Mouse (Mus musculus): ENCODE measurements around the gene Ssbp2. TPM values are rescaled to one million over a fixed set of nuclear protein-coding genes. Genes with fewer than 3 reads are reported as not detected.

Gene Ssbp2
- total and polyA plus RNA-seq, 3 experiments, result 12.6 to 38.4 TPM; not detected in 1

DNA sequence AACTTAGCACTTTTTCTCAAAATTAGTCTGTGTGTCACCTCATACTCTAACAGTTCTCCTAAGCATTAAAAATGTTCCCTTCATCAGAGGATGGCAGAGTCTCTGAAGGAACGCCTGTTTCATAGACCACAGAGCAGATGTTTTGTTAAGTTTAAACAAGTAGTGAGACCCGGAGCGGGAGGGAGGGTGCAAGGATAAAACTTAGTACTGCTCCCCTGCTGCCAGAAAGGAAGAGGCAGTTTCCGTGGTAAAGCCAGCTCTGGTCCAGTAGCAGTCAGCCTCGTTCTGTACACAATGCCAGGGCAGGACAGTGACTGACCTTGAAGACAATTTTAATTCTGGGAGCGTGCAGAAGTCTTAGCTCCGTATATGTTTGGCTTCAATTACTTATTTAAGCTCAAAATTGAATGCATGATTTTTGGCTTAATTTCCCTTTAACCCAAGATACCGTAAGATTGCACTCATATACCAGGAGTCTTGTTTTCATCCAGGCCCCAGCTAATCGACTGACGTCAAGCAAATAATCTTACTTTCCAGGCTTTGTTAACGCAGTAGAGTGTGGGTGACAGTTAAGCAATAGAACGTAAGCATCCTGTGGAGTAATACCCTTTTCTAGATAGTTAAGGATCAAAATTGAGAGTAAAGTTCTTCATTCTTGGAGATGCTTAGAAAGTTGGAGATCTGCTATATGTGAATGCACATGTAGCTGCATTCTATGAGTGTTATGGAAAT lies 42.7 kb downstream of the Ssbp2 start:
- peaks cover 0 to 5% of the 10 kb centered on the region in 2 experiments; a peak in 2 of 4 replicates for H3K36me3 ChIP-seq (ENCODE audit: control insufficient read depth in 1 of 2, insufficient read depth in 2 of 2, low read length in 2 of 2)

DNA sequence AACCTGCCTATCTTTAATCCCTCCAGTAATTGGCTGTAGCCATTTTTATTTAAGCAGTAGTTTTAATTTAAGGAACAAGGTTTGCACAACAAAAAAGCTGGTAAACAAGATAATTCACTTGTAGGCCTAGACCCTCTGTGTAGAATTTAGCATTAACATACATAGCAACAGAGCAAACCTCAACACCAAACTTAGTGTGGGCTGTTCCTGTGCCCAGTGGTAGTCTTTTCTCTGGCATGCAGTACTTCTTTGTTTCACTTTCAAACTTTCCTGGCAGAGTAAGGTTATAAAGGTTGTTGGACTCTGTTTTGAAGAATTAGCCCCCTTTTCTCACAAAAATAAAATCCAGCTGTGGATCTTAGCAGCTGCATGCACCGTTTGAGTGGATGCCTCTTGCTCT lies 48.9 kb downstream of the Ssbp2 start:
- Histone ChIP-seq H3K9ac (ENCODE audit: control insufficient read depth, low read depth, low read length, poor library complexity, severe bottlenecking) (peak overlapping the region; percentile 55), H3K27me3 (ENCODE audit: control insufficient read depth in 1 of 2, insufficient read depth in 2 of 2, low read length in 2 of 2) (no peaks in the 10 kb centered on the region), H3K36me3 (ENCODE audit: control insufficient read depth in 1 of 2, insufficient read depth in 2 of 2, low read length in 2 of 2) (peaks cover 0 to 20% of the 10 kb centered on the region in 2 experiments; a peak in 2 of 4 replicates), H3K9me3 (replicated peaks; ENCODE audit: insufficient read depth, low read length) (no peaks in the 10 kb centered on the region), H3K4me1 (ENCODE audit: control insufficient read depth in 1 of 2, insufficient read depth in 2 of 2, low read length in 2 of 2) (peaks cover 10 to 14% of the 10 kb centered on the region in 2 experiments), H3K4me3 (ENCODE audit: control insufficient read depth in 1 of 2, insufficient read depth in 1 of 2, low read depth in 2 of 2, low read length in 2 of 2) (peak overlapping the region; percentile 44 to 51), H3K27ac (ENCODE audit: control insufficient read depth, low read depth, low read length) (peak overlapping the region; percentile 73), H3K79me2 (ENCODE audit: control insufficient read depth, insufficient read depth, low read length, poor library complexity) (peaks cover 9% of the 10 kb centered on the region; the same call in 1 of the 2 replicates)
- DNase-seq (ENCODE audit: low read depth, low spot score), result peak; percentile 67
- no peak for TF ChIP-seq EP300 (IDR thresholded peaks at IDR 0.05; ENCODE audit: low read depth in 1 of 2, low read length in 2 of 2)
- TF ChIP-seq ETS1 (IDR thresholded peaks at IDR 0.05; ENCODE audit: low read depth, low read length), result no peak
- TF ChIP-seq ZC3H11A (IDR thresholded peaks at IDR 0.05; ENCODE audit: low read depth, low read length), result no peak
- no peak for TF ChIP-seq MAZ (IDR thresholded peaks at IDR 0.05; ENCODE audit: low read depth, low read length)

More for the DNA sequence above, 42.7 kb downstream of the Ssbp2 start:
- H3K27ac ChIP-seq (ENCODE audit: control insufficient read depth, low read depth, low read length), result no peak overlapping the region
- H3K9me3 ChIP-seq (replicated peaks; ENCODE audit: insufficient read depth, low read length), result no peaks in the 10 kb centered on the region; the same call in 1 of the 2 replicates
- H3K79me2 ChIP-seq (ENCODE audit: control insufficient read depth, insufficient read depth, low read length, poor library complexity), result 0 out of 2 replicates have a peak, but pooled peaks cover 2% of the 10 kb centered on the region
- H3K9ac ChIP-seq (ENCODE audit: control insufficient read depth, low read depth, low read length, poor library complexity, severe bottlenecking), result no peak overlapping the region
- no peak overlapping the region for H3K4me3 ChIP-seq (ENCODE audit: control insufficient read depth in 1 of 2, insufficient read depth in 1 of 2, low read depth in 2 of 2, low read length in 2 of 2)
- no peak for DNase-seq (ENCODE audit: low read depth, low spot score)
- no peaks in the 10 kb centered on the region for H3K27me3 ChIP-seq (ENCODE audit: control insufficient read depth in 1 of 2, insufficient read depth in 2 of 2, low read length in 2 of 2)
- H3K4me1 ChIP-seq (ENCODE audit: control insufficient read depth in 1 of 2, insufficient read depth in 2 of 2, low read length in 2 of 2), result peaks cover 1 to 6% of the 10 kb centered on the region in 2 experiments
- TF ChIP-seq NELFE (IDR thresholded peaks at IDR 0.05; ENCODE audit: low read depth, low read length), result no peak
- TF ChIP-seq CTCF (IDR thresholded peaks at IDR 0.05 in 2 of 3, conservative IDR thresholded peaks at IDR 0.05 in 1 of 3; ENCODE audit: control insufficient read depth in 1 of 3, insufficient read depth in 1 of 3, low read depth in 2 of 3, low read length in 3 of 3, poor library complexity in 1 of 3, severe bottlenecking in 1 of 3), result no peak
- TF ChIP-seq RCOR1 (IDR thresholded peaks at IDR 0.05; ENCODE audit: low read depth, low read length), result no peak
- TF ChIP-seq POLR2AphosphoS2 (IDR thresholded peaks at IDR 0.05; ENCODE audit: low read length), result no peak
- TF ChIP-seq TBP (IDR thresholded peaks at IDR 0.05; ENCODE audit: low read depth, low read length), result no peak
- no peak for TF ChIP-seq E2F4 (IDR thresholded peaks at IDR 0.05; ENCODE audit: borderline replicate concordance, low read depth, low read length)
- no peak for TF ChIP-seq JUND (IDR thresholded peaks at IDR 0.05; ENCODE audit: low read depth, low read length)
- no peak for TF ChIP-seq USF2 (IDR thresholded peaks at IDR 0.05; ENCODE audit: borderline replicate concordance in 1 of 2, insufficient read depth in 1 of 2, low read depth in 1 of 2, low read length in 2 of 2)
- no peak for TF ChIP-seq KAT2A (conservative IDR thresholded peaks at IDR 0.05; ENCODE audit: low read depth, low read length)
- no peak for TF ChIP-seq POLR2AphosphoS5 (IDR thresholded peaks at IDR 0.05; ENCODE audit: borderline replicate concordance, low read depth, low read length)
- TF ChIP-seq USF1 (IDR thresholded peaks at IDR 0.05; ENCODE audit: low read depth, low read length), result no peak
- no peak for TF ChIP-seq MYB (IDR thresholded peaks at IDR 0.05; ENCODE audit: low read depth, low read length)
- no peak for TF ChIP-seq UBTF (IDR thresholded peaks at IDR 0.05; ENCODE audit: borderline replicate concordance, insufficient read depth, low read depth, low read length)
- no peak for TF ChIP-seq ELF1 (IDR thresholded peaks at IDR 0.05; ENCODE audit: low read depth, low read length)
- TF ChIP-seq ZNF384 (IDR thresholded peaks at IDR 0.05; ENCODE audit: low read depth, low read length), result no peak
- TF ChIP-seq MEF2A (IDR thresholded peaks at IDR 0.05; ENCODE audit: extremely low read depth, insufficient replicate concordance, low read depth, low read length, poor library complexity, severe bottlenecking), result no peak
- TF ChIP-seq MAX (IDR thresholded peaks at IDR 0.05; ENCODE audit: low read length), result no peak
- no peak for TF ChIP-seq EP300 (IDR thresholded peaks at IDR 0.05; ENCODE audit: low read depth in 1 of 2, low read length in 2 of 2)

Data from MEL (cell line).